In the genomic region with DNA sequence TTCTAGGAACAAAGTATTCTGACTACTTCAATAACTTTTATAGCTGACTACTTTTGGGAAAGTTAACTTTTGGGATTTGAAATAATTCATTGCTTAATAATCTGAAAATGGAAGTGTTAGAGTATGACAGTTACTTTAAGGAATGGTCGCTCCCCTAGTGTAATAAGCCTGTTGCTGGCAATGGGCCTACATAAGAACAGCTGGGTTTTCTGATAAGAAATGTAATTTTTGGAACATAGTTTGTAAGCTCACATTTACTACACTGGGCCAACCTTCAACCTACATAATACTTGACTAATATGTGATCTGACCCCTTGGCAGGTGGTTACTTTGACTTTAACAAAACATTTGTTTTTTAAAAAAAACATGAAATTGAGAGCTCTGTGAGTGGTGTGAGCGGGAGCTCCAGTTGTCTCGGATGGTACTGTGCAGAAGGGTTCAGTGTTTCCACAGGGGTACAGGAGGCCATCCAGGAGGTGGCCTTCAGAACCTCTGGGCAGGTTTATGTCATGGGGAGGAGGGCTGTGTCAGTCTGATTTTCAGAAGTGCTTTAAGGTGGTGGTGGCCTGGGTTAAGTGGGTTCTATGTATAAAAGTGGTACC, we compare ENCODE assay signal across 10 mouse cellular contexts. TPM values are rescaled to one million over a fixed set of nuclear protein-coding genes. Genes with fewer than 3 reads are reported as not detected.
DNase-seq lines count a peak whose midpoint lies in the region; ATAC-seq and TF ChIP-seq lines count a peak whose summit lies in the region.
"Had no signal": no experiment of that assay in that cellular context is flagged by ENCODE, and none has a peak within 500 bp of the region (broad histone marks: within the 10 kb centered on the region; RNA-seq: fewer than 3 reads in every experiment).

No protein-coding gene starts in this region.

- TF ChIP-seq POLR2A in olfactory bulb, adult 2 months (IDR thresholded peaks at IDR 0.05; ENCODE audit: insufficient read depth, low read depth, low read length), result no peak

- H3K36me3 ChIP-seq in heart, embryonic 11.5 days (ENCODE audit: control insufficient read depth, insufficient read depth, low read length), result peaks cover 8% of the 10 kb centered on the region; the same call in 1 of the 2 replicates
- H3K36me3 ChIP-seq in lung, embryonic 15.5 days, result peaks cover 8% of the 10 kb centered on the region
- H3K36me3 ChIP-seq in hindbrain, postnatal 0 days (ENCODE audit: insufficient read depth, low read length), result peaks cover 7% of the 10 kb centered on the region; the same call in 1 of the 2 replicates

- H3K4me2 ChIP-seq in heart, embryonic 11.5 days, result peak overlapping the region; percentile 5; the same call in 1 of the 2 replicates
- H3K4me2 ChIP-seq in lung, embryonic 15.5 days, result 0 out of 2 replicates have a peak overlapping the region, but pooled peaks have one; percentile 2
- H3K4me2 ChIP-seq in hindbrain, postnatal 0 days (ENCODE audit: low read depth, low read length), result peak overlapping the region; percentile 90

- no peak overlapping the region for H3K27ac ChIP-seq in heart, embryonic 11.5 days (ENCODE audit: low read depth, low read length)
- no peak overlapping the region for H3K27ac ChIP-seq in lung, embryonic 15.5 days
- no peak overlapping the region for H3K27ac ChIP-seq in hindbrain, postnatal 0 days
- H3K27ac ChIP-seq in olfactory bulb, adult 2 months (ENCODE audit: insufficient read depth, low read depth, low read length), result no peak overlapping the region

- no peak overlapping the region for H3K4me3 ChIP-seq in heart, embryonic 11.5 days (ENCODE audit: low read depth, low read length)
- no peak overlapping the region for H3K4me3 ChIP-seq in lung, embryonic 15.5 days
- no peak overlapping the region for H3K4me3 ChIP-seq in hindbrain, postnatal 0 days (ENCODE audit: low read length)
- H3K4me3 ChIP-seq in olfactory bulb, adult 2 months (ENCODE audit: insufficient read depth, low read depth, low read length), result peak overlapping the region; percentile 34

- H3K4me1 ChIP-seq in heart, embryonic 11.5 days (ENCODE audit: control insufficient read depth, insufficient read depth, low read length), result peaks cover 25% of the 10 kb centered on the region
- H3K4me1 ChIP-seq in lung, embryonic 15.5 days, result peaks cover 47% of the 10 kb centered on the region
- H3K4me1 ChIP-seq in hindbrain, postnatal 0 days (ENCODE audit: insufficient read depth, low read length), result peaks cover 16% of the 10 kb centered on the region
- peaks cover 15% of the 10 kb centered on the region for H3K4me1 ChIP-seq in olfactory bulb, adult 2 months (ENCODE audit: control insufficient read depth, insufficient read depth, low read length)

- no peak for DNase-seq in heart, adult 18-20 months
- DNase-seq in lung, postnatal 14 days, result no peak
- DNase-seq in hindbrain, postnatal 0 days (ENCODE audit: low spot score), result no peak
- no peak for DNase-seq in adrenal gland, adult 2 months
- no peak for DNase-seq in ovary, postnatal 10 days (ENCODE audit: low spot score)
- DNase-seq: adrenal gland, adult 8-10 months; kidney, postnatal 4 days had no signal

- no peak overlapping the region for H3K9ac ChIP-seq in heart, embryonic 11.5 days (ENCODE audit: low read depth, low read length)
- no peak overlapping the region for H3K9ac ChIP-seq in lung, embryonic 15.5 days
- H3K9ac ChIP-seq in hindbrain, postnatal 0 days (replicated peaks; ENCODE audit: low read length), result no peak overlapping the region

- no peaks in the 10 kb centered on the region for H3K9me3 ChIP-seq in heart, embryonic 11.5 days (replicated peaks; ENCODE audit: control insufficient read depth, low read length)
- H3K9me3 ChIP-seq in lung, embryonic 15.5 days, result no peaks in the 10 kb centered on the region
- no peaks in the 10 kb centered on the region for H3K9me3 ChIP-seq in hindbrain, postnatal 0 days (ENCODE audit: low read length)

- WGBS in heart, embryonic 11.5 days (ENCODE audit: insufficient replicate concordance), result 75% methylated on average over 3 of the region's 3 CpGs
- WGBS in lung, embryonic 15.5 days, result 60% methylated on average over 3 of the region's 3 CpGs
- WGBS in hindbrain, postnatal 0 days, result 68% methylated on average over 3 of the region's 3 CpGs
- WGBS in olfactory bulb, adult 2 months, result 61% methylated on average over 3 of the region's 3 CpGs

- TF ChIP-seq CTCF in hindbrain, postnatal 0 days (IDR thresholded peaks at IDR 0.05; ENCODE audit: low read depth), result no peak
- no peak for TF ChIP-seq CTCF in olfactory bulb, adult 2 months (IDR thresholded peaks at IDR 0.05; ENCODE audit: insufficient read depth, low read depth, low read length)

- no peaks in the 10 kb centered on the region for H3K27me3 ChIP-seq in heart, embryonic 11.5 days (ENCODE audit: control insufficient read depth, insufficient read depth, low read length)
- H3K27me3 ChIP-seq in lung, embryonic 15.5 days, result no peaks in the 10 kb centered on the region
- no peaks in the 10 kb centered on the region for H3K27me3 ChIP-seq in hindbrain, postnatal 0 days (ENCODE audit: insufficient read depth, low read length)

- ATAC-seq in heart, embryonic 11.5 days (replicated peaks; ENCODE audit: insufficient number of reproducible peaks, low FRiP score, low TSS enrichment), result no peak
- no peak for ATAC-seq in lung, embryonic 15.5 days (ENCODE audit: borderline replicate concordance, extremely low read depth, low FRiP score, low TSS enrichment)
- no peak for ATAC-seq in hindbrain, postnatal 0 days

RNA-seq across cellular contexts. Expression of a gene that starts 4.6 kb away (rescaled TPM):
- polyA plus RNA-seq in heart, embryonic 11.5 days (2014; fragmentation: Nextera tagmentation; extraction: Ambion mirVana), result 2.1 and 2.4 TPM in 2 replicates
- 10 to 100 TPM; 16.4 to 19.5 TPM for total RNA-seq in heart, adult 18-20 months (2021)
- 3.1 and 3.2 TPM in 2 replicates for polyA plus RNA-seq in lung, embryonic 15.5 days (2015; fragmentation: Nextera tagmentation; extraction: Ambion mirVana)
- total RNA-seq in hindbrain, postnatal 0 days (2014; rRNA removed), result 22.1 and 27.7 TPM in 2 replicates
- polyA plus RNA-seq in hindbrain, postnatal 0 days (2015; fragmentation: Nextera tagmentation; extraction: Ambion mirVana), result 5.1 TPM in 2 replicates
- polyA plus RNA-seq in olfactory bulb, adult 2 months (2012; ENCODE audit: insufficient read depth, insufficient read length, low replicate concordance, missing spikeins), result not detected in 2 replicates
- 10 to 100 TPM; 18.4 to 19.3 TPM for total RNA-seq in adrenal gland, adult 2 months (2021)
- polyA plus RNA-seq in adrenal gland, adult 2 months (2012; rRNA removed), result 16.7 and 17.6 TPM in 2 replicates

Comparison
In these comparisons a context has a peak if more than half of its experiments do, and no peak if none do; other contexts are left out.
1. H3K4me2 ChIP-seq: peak in every context shown above with its lines; median percentile 90 in hindbrain, postnatal 0 days; 5 in heart, embryonic 11.5 days; 2 in lung, embryonic 15.5 days.